Mouse (Mus musculus) ES-Bruce4 (cell line): ENCODE results near the gene Gm973. TPM values are rescaled to one million over a fixed set of nuclear protein-coding genes. Genes with fewer than 3 reads are reported as not detected.

Experiments used
- H3K27ac ChIP-seq: 2 replicates; pipeline ENCODE4 v1.5.1; 2012; ENCODE audit warnings: low read length, inconsistent platforms; ENCODE audit not compliant: insufficient read depth
- H3K27me3 ChIP-seq: 2 replicates; pipeline ENCODE4 v1.6.1; 2012; ENCODE audit warnings: mild to moderate bottlenecking, low read length, inconsistent platforms; ENCODE audit not compliant: control insufficient read depth, poor library complexity, insufficient read depth, severe bottlenecking
- H3K36me3 ChIP-seq: 2 replicates; pipeline ENCODE4 v1.6.1; 2012; ENCODE audit warnings: inconsistent platforms, mild to moderate bottlenecking, low read length, moderate library complexity; ENCODE audit not compliant: control insufficient read depth, poor library complexity, insufficient read depth, severe bottlenecking
- H3K4me1 ChIP-seq: one replicate; pipeline ENCODE4 v1.8.1; 2011; ENCODE audit warnings: low read length; ENCODE audit not compliant: control insufficient read depth, insufficient read depth
- H3K4me3 ChIP-seq: 2 replicates; pipeline ENCODE4 v1.5.1; 2011; ENCODE audit warnings: low read depth, mild to moderate bottlenecking, low read length
- H3K9ac ChIP-seq: 2 replicates; pipeline ENCODE4 v1.6.1; 2012; ENCODE audit warnings: low read depth, mild to moderate bottlenecking, inconsistent platforms; ENCODE audit not compliant: poor library complexity, severe bottlenecking
- H3K9me3 ChIP-seq: replicated peaks from 2 replicates; pipeline ENCODE4 v1.6.1; 2012; ENCODE audit warnings: mild to moderate bottlenecking, low read length, inconsistent platforms; ENCODE audit not compliant: control insufficient read depth, poor library complexity, insufficient read depth, severe bottlenecking
- CTCF ChIP-seq: IDR thresholded peaks from one replicate; pipeline ENCODE4 v1.8.1; 2011; ENCODE audit warnings: low read depth, low read length
- EP300 ChIP-seq: IDR thresholded peaks from 2 replicates; pipeline ENCODE4 v1.6.1; 2011; ENCODE audit warnings: low read depth, low read length; ENCODE audit not compliant: insufficient read depth
- POLR2A ChIP-seq: IDR thresholded peaks from one replicate; pipeline ENCODE4 v1.8.1; 2011; ENCODE audit warnings: low read length; ENCODE audit not compliant: insufficient read depth
- polyA plus RNA-seq: library from polyadenylated mRNA; stranded (reverse); fragments of >200 nt; gene quantifications from 2 replicates; pipeline ENCODE4 v1.2.4, GENCODE M21; 2011; ENCODE audit warnings: low read depth; ENCODE audit not compliant: missing spikeins, insufficient read depth, insufficient read length

Gene Gm973
- polyA plus RNA-seq, 1 experiment = 2.4 TPM

DNA sequence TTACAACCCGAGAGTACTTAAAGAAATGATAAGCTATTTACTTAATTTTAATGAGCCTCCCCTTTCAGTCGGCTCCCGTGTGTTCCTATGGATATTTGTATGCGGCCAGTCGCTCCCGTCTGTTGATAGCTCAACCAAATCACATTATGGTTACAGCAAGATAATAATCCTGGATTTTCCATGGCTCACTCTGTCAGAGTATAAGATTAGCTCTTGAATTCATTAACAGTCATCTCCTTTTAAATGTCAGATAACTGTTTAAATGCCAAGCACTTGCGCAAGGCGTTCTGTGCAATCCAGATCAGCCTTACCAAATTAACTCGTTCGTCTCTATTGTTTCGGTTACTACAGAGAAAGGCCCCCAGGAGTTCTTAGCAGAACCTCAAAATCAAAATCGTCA, 76.8 kb downstream of the Gm973 start:
- H3K4me1 ChIP-seq = no peaks in the 10 kb centered on the region
- H3K27ac ChIP-seq = no peak overlapping the region
- TF ChIP-seq EP300 (no peak), CTCF (no peak), POLR2A (no peak)
- no peaks in the 10 kb centered on the region for H3K9me3 ChIP-seq
- no peak overlapping the region for H3K4me3 ChIP-seq
- no peak overlapping the region for H3K9ac ChIP-seq
- H3K36me3 ChIP-seq = no peaks in the 10 kb centered on the region
- H3K27me3 ChIP-seq = 0 out of 2 replicates have a peak, but pooled peaks cover 2% of the 10 kb centered on the region

GRCm38 (mm10) chr1:59593622-59594035, 77.6 kb downstream of the Gm973 start:
- H3K36me3 ChIP-seq = no peaks in the 10 kb centered on the region
- no peaks in the 10 kb centered on the region for H3K9me3 ChIP-seq
- H3K4me3 ChIP-seq = no peak overlapping the region
- H3K9ac ChIP-seq = no peak overlapping the region
- TF ChIP-seq EP300 (no peak), POLR2A (no peak), CTCF (no peak)
- no peaks in the 10 kb centered on the region for H3K27me3 ChIP-seq
- H3K4me1 ChIP-seq = no peaks in the 10 kb centered on the region
- H3K27ac ChIP-seq = no peak overlapping the region

DNA sequence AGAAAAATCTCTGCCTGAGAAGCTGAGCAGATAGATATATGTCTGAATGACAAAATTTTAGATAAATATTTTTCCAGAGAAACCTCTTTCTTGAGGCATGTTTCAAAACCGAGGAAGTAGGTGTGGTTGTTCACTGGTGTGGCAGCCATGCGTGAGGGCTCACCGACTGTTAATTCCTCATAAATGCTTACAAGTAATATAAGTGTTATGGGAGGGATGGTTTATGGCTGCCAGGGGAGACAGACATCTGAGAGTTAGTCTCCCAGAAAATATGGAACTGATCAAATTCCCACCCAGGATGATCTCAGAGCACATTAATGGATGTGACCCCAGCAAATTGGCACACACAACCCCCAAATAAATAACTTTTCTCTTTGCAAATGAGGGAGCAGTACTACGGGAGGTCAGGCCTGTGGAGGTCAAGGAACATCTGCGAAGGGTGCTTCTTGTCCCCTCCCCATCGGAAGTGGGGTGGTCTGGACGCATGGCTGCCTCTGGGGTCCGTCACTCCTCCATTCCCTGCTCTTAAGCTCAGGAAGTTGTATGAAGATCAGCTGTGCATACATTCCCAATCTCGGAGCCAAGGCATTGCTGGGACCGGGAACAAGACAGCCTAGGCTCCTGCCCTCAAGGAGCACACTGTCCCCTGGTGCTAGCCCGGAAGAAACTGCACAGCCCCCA, 78.7 kb downstream of the Gm973 start:
- no peak for TF ChIP-seq EP300
- no peak for TF ChIP-seq CTCF
- no peak for TF ChIP-seq POLR2A
- H3K9ac ChIP-seq = no peak overlapping the region
- H3K36me3 ChIP-seq = no peaks in the 10 kb centered on the region
- no peak overlapping the region for H3K27ac ChIP-seq
- no peaks in the 10 kb centered on the region for H3K9me3 ChIP-seq
- H3K4me3 ChIP-seq = no peak overlapping the region
- H3K27me3 ChIP-seq = no peaks in the 10 kb centered on the region
- no peaks in the 10 kb centered on the region for H3K4me1 ChIP-seq

DNA sequence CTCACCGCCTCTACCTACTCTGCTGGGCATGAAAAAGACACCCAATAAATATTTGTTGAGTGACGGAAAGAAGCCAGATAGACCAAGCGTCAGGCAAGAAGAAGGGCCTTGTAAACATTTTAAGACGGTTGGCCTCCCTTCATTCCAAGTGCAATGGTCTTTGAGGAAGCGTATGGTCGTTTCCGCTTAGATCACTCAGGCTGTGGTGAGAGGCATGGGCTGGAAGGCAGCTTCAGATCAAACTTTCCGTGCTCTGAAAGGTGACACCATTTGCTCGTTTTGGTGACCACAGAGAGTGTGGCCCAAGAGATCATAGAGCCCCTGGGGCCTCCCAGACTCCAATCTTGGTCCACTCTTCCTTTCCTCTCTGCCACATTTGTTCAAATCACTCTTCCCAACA, 79.5 kb downstream of the Gm973 start:
- no peaks in the 10 kb centered on the region for H3K4me1 ChIP-seq
- H3K9ac ChIP-seq = no peak overlapping the region
- no peak overlapping the region for H3K27ac ChIP-seq
- no peaks in the 10 kb centered on the region for H3K36me3 ChIP-seq
- H3K4me3 ChIP-seq = no peak overlapping the region
- no peaks in the 10 kb centered on the region for H3K9me3 ChIP-seq
- TF ChIP-seq CTCF = no peak
- TF ChIP-seq EP300 = no peak
- TF ChIP-seq POLR2A = no peak
- no peaks in the 10 kb centered on the region for H3K27me3 ChIP-seq

- no peaks in the 10 kb centered on the region for H3K9me3 ChIP-seq
- H3K4me3 ChIP-seq = no peak overlapping the region
- H3K9ac ChIP-seq = no peak overlapping the region
- no peaks in the 10 kb centered on the region for H3K27me3 ChIP-seq
- no peaks in the 10 kb centered on the region for H3K4me1 ChIP-seq
- H3K36me3 ChIP-seq = no peaks in the 10 kb centered on the region
- H3K27ac ChIP-seq = no peak overlapping the region
- TF ChIP-seq POLR2A (no peak), EP300 (no peak), CTCF (no peak)
These were observed 86.7 kb downstream of the Gm973 start for GRCm38 (mm10) chr1:59602531-59603416.

- H3K27ac ChIP-seq = no peak overlapping the region
- no peak overlapping the region for H3K9ac ChIP-seq
- no peaks in the 10 kb centered on the region for H3K4me1 ChIP-seq
- H3K36me3 ChIP-seq = no peaks in the 10 kb centered on the region
- no peak for TF ChIP-seq EP300
- no peak for TF ChIP-seq POLR2A
- no peak for TF ChIP-seq CTCF
- H3K4me3 ChIP-seq = no peak overlapping the region
- H3K27me3 ChIP-seq = no peaks in the 10 kb centered on the region
- no peaks in the 10 kb centered on the region for H3K9me3 ChIP-seq
These were observed 87.3 kb downstream of the Gm973 start for GRCm38 (mm10) chr1:59603417-59603712.
